Mouse (Mus musculus) neural tube, embryonic 11.5 days (tissue): Measurements from ENCODE around the gene Gps2. TPM values are rescaled to one million over a fixed set of nuclear protein-coding genes. Genes with fewer than 3 reads are reported as not detected.

ENCODE experiments used
- ATAC-seq: fragments of 200-750 bp; cut with Nextera tagmentation; 2 replicates; pipeline ENCODE4 v1.8.0; 2017; ENCODE audit warnings: moderate number of reproducible peaks, mild to moderate bottlenecking, moderate TSS enrichment, moderate library complexity; ENCODE audit not compliant: insufficient read depth, low FRiP score, low TSS enrichment
- DNase-seq: peaks from one replicate; pipeline ENCODE4 v3.0.0-alpha.2; 2015; ENCODE audit warnings: low spot score
- H3K27ac ChIP-seq: fragments of 300-500 bp; sonication (generic); 2 replicates; pipeline ENCODE4 v1.5.1; 2014; ENCODE audit warnings: low read depth, mild to moderate bottlenecking, low read length
- H3K27me3 ChIP-seq: fragments of 300-500 bp; sonication (generic); 2 replicates; pipeline ENCODE4 v1.6.1; 2014; ENCODE audit warnings: mild to moderate bottlenecking, low read length, mixed read lengths; ENCODE audit not compliant: control insufficient read depth, insufficient read depth
- H3K36me3 ChIP-seq: fragments of 300-500 bp; sonication (generic); 2 replicates; pipeline ENCODE4 v1.6.1; 2014; ENCODE audit warnings: mild to moderate bottlenecking, low read length, moderate library complexity, mixed read lengths; ENCODE audit not compliant: control insufficient read depth, insufficient read depth
- H3K4me1 ChIP-seq: fragments of 300-500 bp; sonication (generic); 2 replicates; pipeline ENCODE4 v1.6.1; 2014; ENCODE audit warnings: low read length, mixed read lengths; ENCODE audit not compliant: control insufficient read depth, insufficient read depth
- H3K4me2 ChIP-seq: fragments of 300-500 bp; sonication (generic); 2 replicates; pipeline ENCODE4 v1.6.1; 2014; ENCODE audit warnings: low read depth, mild to moderate bottlenecking, moderate library complexity
- H3K4me3 ChIP-seq: fragments of 300-500 bp; sonication (generic); 2 replicates; pipeline ENCODE4 v1.5.1; 2014; ENCODE audit warnings: low read depth, low read length
- H3K9ac ChIP-seq: fragments of 300-500 bp; sonication (generic); 2 replicates; pipeline ENCODE4 v1.6.1; 2014; ENCODE audit warnings: mild to moderate bottlenecking, low read length
- H3K9me3 ChIP-seq: fragments of 300-500 bp; sonication (generic); 2 replicates; pipeline ENCODE4 v1.6.1; 2016; ENCODE audit warnings: low read length; ENCODE audit not compliant: control insufficient read depth
- WGBS: fragments of 180-500 bp; shearing (Covaris S2); extraction: QIAGEN DNeasy Blood & Tissue Kit; methylation state at CpG from one replicate; pipeline ENCODE4 v1.1.7; 2014; 5-methylcytosine and 5-hydroxymethylcytosine counted together
- polyA plus RNA-seq: library from polyadenylated mRNA; unstranded; fragments of >200 nt; fragmentation: Nextera tagmentation; extraction: Ambion mirVana; gene quantifications from 2 replicates; pipeline ENCODE4 v1.2.1, GENCODE M21; 2014

Gps2 gene
- polyA plus RNA-seq: 84.0 and 93.7 TPM in 2 replicates

GRCm38 (mm10) chr11:69913554-69914371 lies at the start of gene Gps2:
TSS of gene Gps2 (plus strand) at chr11:69913888.
- Histone ChIP-seq H3K4me1 (peaks cover 20% of the 10 kb centered on the region), H3K9ac (peak within 1 kb of the TSS; percentile 85), H3K27me3 (no peaks in the 10 kb centered on the region), H3K27ac (peak within 1 kb of the TSS; percentile 79), H3K4me2 (peak within 1 kb of the TSS; percentile 99), H3K4me3 (peak within 1 kb of the TSS; percentile 85), H3K9me3 (no peaks in the 10 kb centered on the region), H3K36me3 (peaks cover 38% of the 10 kb centered on the region)
- ATAC-seq (peak; percentile 90), DNase-seq (peak; percentile 94)
- 2% methylated on average over 61 of the region's 61 CpGs for WGBS

- Histone ChIP-seq H3K4me3 (no peak overlapping the region), H3K4me2 (no peak overlapping the region), H3K27ac (no peak overlapping the region), H3K27me3 (peaks cover under 1% of the 10 kb centered on the region), H3K4me1 (no peaks in the 10 kb centered on the region), H3K9me3 (no peaks in the 10 kb centered on the region), H3K9ac (no peak overlapping the region), H3K36me3 (no peaks in the 10 kb centered on the region)
- DNase-seq: no peak
- ATAC-seq: no peak
- 61% methylated on average over 8 of the region's 8 CpGs for WGBS
Measured at GRCm38 (mm10) chr11:69864138-69864860, 49.4 kb upstream of the Gps2 start.

GRCm38 (mm10) chr11:69865561-69865960 lies 48.1 kb upstream of the Gps2 start:
- Histone ChIP-seq H3K36me3 (no peaks in the 10 kb centered on the region), H3K4me2 (no peak overlapping the region), H3K9me3 (no peaks in the 10 kb centered on the region), H3K27me3 (no peaks in the 10 kb centered on the region), H3K27ac (no peak overlapping the region), H3K9ac (no peak overlapping the region), H3K4me1 (no peaks in the 10 kb centered on the region), H3K4me3 (no peak overlapping the region)
- 87% methylated on average over 9 of the region's 9 CpGs for WGBS
- ATAC-seq (no peak), DNase-seq (no peak)

- Histone ChIP-seq H3K4me3 (no peak overlapping the region), H3K27me3 (no peaks in the 10 kb centered on the region), H3K4me1 (no peaks in the 10 kb centered on the region), H3K36me3 (no peaks in the 10 kb centered on the region), H3K4me2 (no peak overlapping the region), H3K9me3 (no peaks in the 10 kb centered on the region), H3K27ac (no peak overlapping the region), H3K9ac (no peak overlapping the region)
- no peak for DNase-seq
- no peak for ATAC-seq
- 73% methylated on average over 9 of the region's 9 CpGs for WGBS
Measured at GRCm38 (mm10) chr11:69867335-69867734, 46.4 kb upstream of the Gps2 start.

GRCm38 (mm10) chr11:69870289-69871069 lies 43.2 kb upstream of the Gps2 start:
- Histone ChIP-seq H3K27me3 (no peaks in the 10 kb centered on the region), H3K4me3 (no peak overlapping the region), H3K9me3 (no peaks in the 10 kb centered on the region), H3K36me3 (no peaks in the 10 kb centered on the region), H3K4me1 (no peaks in the 10 kb centered on the region), H3K9ac (no peak overlapping the region), H3K27ac (no peak overlapping the region), H3K4me2 (no peak overlapping the region)
- 94% methylated on average over 2 of the region's 2 CpGs for WGBS
- ATAC-seq (no peak), DNase-seq (no peak)

GRCm38 (mm10) chr11:69871822-69872221 lies 41.9 kb upstream of the Gps2 start:
- no peak overlapping the region for H3K4me3 ChIP-seq
- H3K27ac ChIP-seq: no peak overlapping the region
- no peaks in the 10 kb centered on the region for H3K9me3 ChIP-seq
- H3K4me2 ChIP-seq: no peak overlapping the region
- 84% methylated on average over 7 of the region's 7 CpGs for WGBS
- no peaks in the 10 kb centered on the region for H3K4me1 ChIP-seq
- no peaks in the 10 kb centered on the region for H3K36me3 ChIP-seq
- H3K9ac ChIP-seq: no peak overlapping the region
- H3K27me3 ChIP-seq: no peaks in the 10 kb centered on the region
- no peak for ATAC-seq
- DNase-seq: no peak

- no peaks in the 10 kb centered on the region for H3K4me1 ChIP-seq
- H3K36me3 ChIP-seq: no peaks in the 10 kb centered on the region
- DNase-seq (no peak), ATAC-seq (no peak)
- H3K4me2 ChIP-seq: no peak overlapping the region
- H3K9me3 ChIP-seq: no peaks in the 10 kb centered on the region
- H3K27ac ChIP-seq: no peak overlapping the region
- no peak overlapping the region for H3K9ac ChIP-seq
- H3K4me3 ChIP-seq: no peak overlapping the region
- WGBS: 72% methylated on average over 4 of the region's 4 CpGs
- H3K27me3 ChIP-seq: no peaks in the 10 kb centered on the region
Measured at GRCm38 (mm10) chr11:69872451-69872850, 41.2 kb upstream of the Gps2 start.

GRCm38 (mm10) chr11:69876186-69876585 lies 37.5 kb upstream of the Gps2 start:
- no peak overlapping the region for H3K4me3 ChIP-seq
- no peak for ATAC-seq
- H3K27ac ChIP-seq: no peak overlapping the region
- H3K4me2 ChIP-seq: no peak overlapping the region
- no peaks in the 10 kb centered on the region for H3K27me3 ChIP-seq
- no peaks in the 10 kb centered on the region for H3K9me3 ChIP-seq
- DNase-seq: no peak
- no peak overlapping the region for H3K9ac ChIP-seq
- H3K36me3 ChIP-seq: no peaks in the 10 kb centered on the region
- WGBS: 66% methylated on average over 7 of the region's 7 CpGs
- peaks cover 9% of the 10 kb centered on the region for H3K4me1 ChIP-seq
